Mouse (Mus musculus) neural tube, embryonic 11.5 days (tissue): Measurements from ENCODE around the gene Ascl1. TPM values are rescaled to one million over a fixed set of nuclear protein-coding genes. Genes with fewer than 3 reads are reported as not detected.

ENCODE experiments used
- ATAC-seq: fragments of 200-750 bp; cut with Nextera tagmentation; 2 replicates; pipeline ENCODE4 v1.8.0; 2017; ENCODE audit warnings: moderate number of reproducible peaks, mild to moderate bottlenecking, moderate TSS enrichment, moderate library complexity; ENCODE audit not compliant: insufficient read depth, low FRiP score, low TSS enrichment
- DNase-seq: peaks from one replicate; pipeline ENCODE4 v3.0.0-alpha.2; 2015; ENCODE audit warnings: low spot score
- H3K27ac ChIP-seq: fragments of 300-500 bp; sonication (generic); 2 replicates; pipeline ENCODE4 v1.5.1; 2014; ENCODE audit warnings: low read depth, mild to moderate bottlenecking, low read length
- H3K27me3 ChIP-seq: fragments of 300-500 bp; sonication (generic); 2 replicates; pipeline ENCODE4 v1.6.1; 2014; ENCODE audit warnings: mild to moderate bottlenecking, low read length, mixed read lengths; ENCODE audit not compliant: control insufficient read depth, insufficient read depth
- H3K36me3 ChIP-seq: fragments of 300-500 bp; sonication (generic); 2 replicates; pipeline ENCODE4 v1.6.1; 2014; ENCODE audit warnings: mild to moderate bottlenecking, low read length, moderate library complexity, mixed read lengths; ENCODE audit not compliant: control insufficient read depth, insufficient read depth
- H3K4me1 ChIP-seq: fragments of 300-500 bp; sonication (generic); 2 replicates; pipeline ENCODE4 v1.6.1; 2014; ENCODE audit warnings: low read length, mixed read lengths; ENCODE audit not compliant: control insufficient read depth, insufficient read depth
- H3K4me2 ChIP-seq: fragments of 300-500 bp; sonication (generic); 2 replicates; pipeline ENCODE4 v1.6.1; 2014; ENCODE audit warnings: low read depth, mild to moderate bottlenecking, moderate library complexity
- H3K4me3 ChIP-seq: fragments of 300-500 bp; sonication (generic); 2 replicates; pipeline ENCODE4 v1.5.1; 2014; ENCODE audit warnings: low read depth, low read length
- H3K9ac ChIP-seq: fragments of 300-500 bp; sonication (generic); 2 replicates; pipeline ENCODE4 v1.6.1; 2014; ENCODE audit warnings: mild to moderate bottlenecking, low read length
- H3K9me3 ChIP-seq: fragments of 300-500 bp; sonication (generic); 2 replicates; pipeline ENCODE4 v1.6.1; 2016; ENCODE audit warnings: low read length; ENCODE audit not compliant: control insufficient read depth
- WGBS: fragments of 180-500 bp; shearing (Covaris S2); extraction: QIAGEN DNeasy Blood & Tissue Kit; methylation state at CpG from one replicate; pipeline ENCODE4 v1.1.7; 2014; 5-methylcytosine and 5-hydroxymethylcytosine counted together
- polyA plus RNA-seq: library from polyadenylated mRNA; unstranded; fragments of >200 nt; fragmentation: Nextera tagmentation; extraction: Ambion mirVana; gene quantifications from 2 replicates; pipeline ENCODE4 v1.2.1, GENCODE M21; 2014

Gene Ascl1
- polyA plus RNA-seq, 1 experiment from 2014 or later, result 40.5 TPM

- Histone ChIP-seq H3K27me3 (no peaks in the 10 kb centered on the region), H3K36me3 (no peaks in the 10 kb centered on the region), H3K4me1 (peaks cover 5% of the 10 kb centered on the region; the same call in 1 of the 2 replicates), H3K9ac (no peak overlapping the region), H3K4me3 (no peak overlapping the region), H3K27ac (no peak overlapping the region), H3K9me3 (no peaks in the 10 kb centered on the region), H3K4me2 (no peak overlapping the region)
- WGBS, result 48% methylated on average over 10 of the region's 10 CpGs
- no peak for DNase-seq
- ATAC-seq, result peak; percentile 55; the same call in 1 of the 2 replicates
Observed at GRCm38 (mm10) chr10:87473475-87474131, 19.9 kb downstream of the Ascl1 start.

- Histone ChIP-seq H3K9me3 (no peaks in the 10 kb centered on the region), H3K4me3 (no peak overlapping the region), H3K27me3 (no peaks in the 10 kb centered on the region), H3K9ac (no peak overlapping the region), H3K27ac (no peak overlapping the region), H3K4me1 (peaks cover 13% of the 10 kb centered on the region), H3K4me2 (no peak overlapping the region), H3K36me3 (no peaks in the 10 kb centered on the region)
- no peak for DNase-seq
- no peak for ATAC-seq
- WGBS, result 93% methylated on average over 3 of the region's 3 CpGs
Observed at GRCm38 (mm10) chr10:87450777-87451176, 42.7 kb downstream of the Ascl1 start.

- no peaks in the 10 kb centered on the region for H3K27me3 ChIP-seq
- WGBS, result 68% methylated on average over 6 of the region's 6 CpGs
- ATAC-seq (no peak), DNase-seq (no peak)
- H3K4me1 ChIP-seq, result peaks cover 13% of the 10 kb centered on the region
- H3K4me3 ChIP-seq, result no peak overlapping the region
- H3K9ac ChIP-seq, result no peak overlapping the region
- H3K9me3 ChIP-seq, result no peaks in the 10 kb centered on the region
- no peak overlapping the region for H3K4me2 ChIP-seq
- no peak overlapping the region for H3K27ac ChIP-seq
- H3K36me3 ChIP-seq, result no peaks in the 10 kb centered on the region
Observed at GRCm38 (mm10) chr10:87449368-87449767, 44.1 kb downstream of the Ascl1 start.

DNA sequence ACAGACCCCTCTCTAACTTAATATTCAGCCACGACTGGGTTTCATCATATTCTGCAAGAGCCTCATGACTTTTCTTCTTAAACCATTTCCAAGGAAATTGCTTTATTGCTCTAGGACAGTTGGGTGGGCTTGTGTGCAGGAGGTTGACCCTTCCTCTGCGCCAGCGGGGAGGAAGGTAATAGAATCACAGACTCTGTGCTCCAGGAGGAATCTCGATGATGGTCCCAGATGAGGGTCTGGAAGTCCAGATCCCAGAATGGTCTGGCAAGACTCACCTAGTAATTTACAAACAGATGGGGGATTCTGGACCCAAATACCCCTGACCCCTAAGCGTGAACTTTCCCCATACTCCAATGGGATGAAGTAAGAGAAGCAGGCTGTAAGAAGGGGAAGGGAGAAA is 45.2 kb downstream of the Ascl1 start:
- no peak overlapping the region for H3K4me3 ChIP-seq
- no peak overlapping the region for H3K4me2 ChIP-seq
- ATAC-seq, result no peak
- WGBS, result 16% methylated on average over 5 of the region's 5 CpGs
- H3K4me1 ChIP-seq, result peaks cover 13% of the 10 kb centered on the region
- no peaks in the 10 kb centered on the region for H3K27me3 ChIP-seq
- no peak for DNase-seq
- H3K27ac ChIP-seq, result peak overlapping the region; percentile 15; the same call in 1 of the 2 replicates
- H3K9ac ChIP-seq, result no peak overlapping the region
- no peaks in the 10 kb centered on the region for H3K9me3 ChIP-seq
- no peaks in the 10 kb centered on the region for H3K36me3 ChIP-seq

GRCm38 (mm10) chr10:87447754-87448095 is 45.7 kb downstream of the Ascl1 start:
- H3K27ac ChIP-seq, result peak overlapping the region; percentile 15; the same call in 1 of the 2 replicates
- no peaks in the 10 kb centered on the region for H3K9me3 ChIP-seq
- 1% methylated on average over 9 of the region's 9 CpGs for WGBS
- H3K4me2 ChIP-seq, result peak overlapping the region; percentile 31
- H3K9ac ChIP-seq, result no peak overlapping the region
- no peaks in the 10 kb centered on the region for H3K27me3 ChIP-seq
- ATAC-seq, result peak; percentile 98
- peaks cover 13% of the 10 kb centered on the region for H3K4me1 ChIP-seq
- H3K4me3 ChIP-seq, result no peak overlapping the region
- H3K36me3 ChIP-seq, result no peaks in the 10 kb centered on the region
- peak; percentile 89 for DNase-seq

DNA sequence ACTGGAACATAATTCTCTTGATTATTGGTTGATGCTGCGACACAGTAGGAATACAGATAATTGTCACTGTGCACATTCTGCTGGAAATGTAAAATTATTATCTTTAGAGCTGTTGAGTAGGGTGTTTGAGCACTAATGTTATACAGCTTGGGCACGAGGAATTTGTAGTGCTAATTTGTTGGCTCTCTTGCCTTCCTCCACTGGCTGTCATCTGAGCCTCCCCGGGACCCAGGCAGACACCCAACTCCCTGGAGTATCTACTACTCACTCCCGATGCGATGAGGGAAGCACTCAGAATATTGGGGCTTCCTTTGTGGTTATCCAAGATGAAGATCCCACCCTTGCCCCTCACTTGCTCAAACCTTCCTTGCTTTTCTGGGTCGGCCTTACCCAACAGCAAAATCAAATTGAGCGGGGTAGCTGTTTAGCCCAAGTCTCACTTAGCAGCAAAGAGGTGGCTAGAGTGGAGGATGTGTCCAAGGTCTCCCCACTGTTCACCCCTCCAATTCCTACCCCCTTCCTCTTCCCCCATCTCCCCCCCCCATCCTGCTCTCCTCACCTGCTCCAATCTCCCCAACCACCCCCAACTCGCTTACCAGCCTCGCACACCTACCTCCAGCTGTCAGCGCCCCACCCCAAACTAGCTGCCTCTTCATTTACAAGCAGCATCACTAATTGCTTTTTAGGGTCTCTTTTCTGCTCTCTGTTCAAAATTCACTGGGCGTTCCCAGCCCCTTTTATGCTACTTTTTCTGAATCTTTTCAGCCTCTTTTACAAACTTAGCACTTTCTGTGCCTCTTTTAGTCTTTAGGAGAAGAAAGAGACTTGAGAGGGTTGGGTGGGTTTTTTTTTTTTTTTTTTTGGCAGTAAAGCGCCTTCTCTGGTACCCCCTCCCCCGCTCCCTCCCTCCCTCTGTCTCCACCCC is 46.4 kb downstream of the Ascl1 start:
- H3K27ac ChIP-seq, result peak overlapping the region; percentile 15; the same call in 1 of the 2 replicates
- H3K36me3 ChIP-seq, result no peaks in the 10 kb centered on the region
- peaks cover 13% of the 10 kb centered on the region for H3K4me1 ChIP-seq
- peak; percentile 49 for ATAC-seq
- no peak overlapping the region for H3K9ac ChIP-seq
- no peaks in the 10 kb centered on the region for H3K9me3 ChIP-seq
- no peaks in the 10 kb centered on the region for H3K27me3 ChIP-seq
- 16% methylated on average over 13 of the region's 13 CpGs for WGBS
- no peak for DNase-seq
- peak overlapping the region; percentile 31 for H3K4me2 ChIP-seq
- no peak overlapping the region for H3K4me3 ChIP-seq

- H3K4me3 ChIP-seq, result no peak overlapping the region
- H3K27ac ChIP-seq, result no peak overlapping the region
- no peaks in the 10 kb centered on the region for H3K9me3 ChIP-seq
- H3K4me2 ChIP-seq, result no peak overlapping the region
- DNase-seq (no peak), ATAC-seq (no peak)
- H3K36me3 ChIP-seq, result no peaks in the 10 kb centered on the region
- WGBS, result 74% methylated on average over 2 of the region's 2 CpGs
- H3K27me3 ChIP-seq, result no peaks in the 10 kb centered on the region
- peaks cover 13% of the 10 kb centered on the region for H3K4me1 ChIP-seq
- no peak overlapping the region for H3K9ac ChIP-seq
Observed at GRCm38 (mm10) chr10:87446139-87446828, 47.2 kb downstream of the Ascl1 start.
